Mouse (Mus musculus) stomach, embryonic 16.5 days (tissue): ENCODE results near the gene Gm14226. TPM values are rescaled to one million over a fixed set of nuclear protein-coding genes. Genes with fewer than 3 reads are reported as not detected.
"Not testable (repeated sequence)": the region's sequence is repeated elsewhere in the genome, so short reads cannot be mapped to it uniquely, and the experiment has no call there.

Experiments
- ATAC-seq: fragments of 200-750 bp; cut with Nextera tagmentation; 2 replicates; pipeline ENCODE4 v1.8.0; 2017; ENCODE audit warnings: moderate number of reproducible peaks, moderate TSS enrichment; ENCODE audit not compliant: insufficient read depth, low FRiP score
- H3K27ac ChIP-seq: fragments of 300-500 bp; sonication (generic); 2 replicates; pipeline ENCODE4 v1.5.1; 2014; ENCODE audit warnings: low read length
- H3K27me3 ChIP-seq: fragments of 300-500 bp; sonication (generic); 2 replicates; pipeline ENCODE4 v1.6.1; 2014; ENCODE audit warnings: low read length, control low read depth, mixed read lengths; ENCODE audit not compliant: control insufficient read depth, insufficient read depth
- H3K36me3 ChIP-seq: fragments of 300-500 bp; sonication (generic); 2 replicates; pipeline ENCODE4 v1.6.1; 2014; ENCODE audit warnings: low read length; ENCODE audit not compliant: control insufficient read depth, insufficient read depth
- H3K4me1 ChIP-seq: fragments of 300-500 bp; sonication (generic); 2 replicates; pipeline ENCODE4 v1.6.1; 2014; ENCODE audit warnings: low read length, control low read depth, mixed read lengths; ENCODE audit not compliant: control insufficient read depth, insufficient read depth
- H3K4me2 ChIP-seq: fragments of 300-500 bp; sonication (generic); 2 replicates; pipeline ENCODE4 v1.6.1; 2014; ENCODE audit warnings: low read depth, low read length, mixed read lengths
- H3K4me3 ChIP-seq: fragments of 300-500 bp; sonication (generic); replicated peaks from 2 replicates; pipeline ENCODE4 v1.5.1; 2014; ENCODE audit warnings: mild to moderate bottlenecking, low read length
- H3K9ac ChIP-seq: fragments of 300-500 bp; sonication (generic); 2 replicates; pipeline ENCODE4 v1.6.1; 2014; ENCODE audit warnings: low read length
- H3K9me3 ChIP-seq: fragments of 300-500 bp; sonication (generic); replicated peaks from 2 replicates; pipeline ENCODE4 v1.6.1; 2016; ENCODE audit warnings: low read length, control low read depth; ENCODE audit not compliant: control insufficient read depth
- WGBS: fragments of 180-500 bp; shearing (Covaris S2); extraction: QIAGEN DNeasy Blood & Tissue Kit; methylation state at CpG from one replicate; pipeline ENCODE4 v1.1.7; 2014; 5-methylcytosine and 5-hydroxymethylcytosine counted together
- polyA plus RNA-seq: library from polyadenylated mRNA; unstranded; fragments of >200 nt; fragmentation: Nextera tagmentation; extraction: Ambion mirVana; gene quantifications from 2 replicates; pipeline ENCODE4 v1.2.1, GENCODE M21; 2015

Gene Gm14226
- polyA plus RNA-seq, 1 experiment from 2014 or later, result 2.4 TPM

DNA sequence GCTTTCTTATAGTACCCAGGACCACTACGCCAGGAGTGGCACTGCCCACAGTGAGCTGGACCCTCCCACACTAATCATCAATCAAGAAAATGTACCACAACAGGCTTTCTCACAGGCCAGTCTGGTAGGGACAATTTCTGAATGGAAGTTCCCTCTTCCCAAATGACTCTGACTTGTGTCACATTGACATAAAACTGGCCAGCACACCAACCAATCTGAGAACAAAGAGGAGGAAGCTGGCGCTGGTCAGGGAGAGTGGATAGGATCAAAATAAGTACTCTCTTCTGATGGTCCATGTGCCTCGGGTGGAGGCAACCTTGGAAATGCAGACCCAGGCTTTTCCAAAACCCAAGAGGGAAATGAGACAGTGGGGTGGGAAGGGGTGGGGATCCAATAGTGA, 26.5 kb downstream of the Gm14226 start:
- H3K9me3 ChIP-seq, result no peaks in the 10 kb centered on the region
- no peak overlapping the region for H3K4me3 ChIP-seq
- no peak overlapping the region for H3K27ac ChIP-seq
- H3K27me3 ChIP-seq, result no peaks in the 10 kb centered on the region
- H3K4me1 ChIP-seq, result no peaks in the 10 kb centered on the region
- H3K36me3 ChIP-seq, result no peaks in the 10 kb centered on the region
- 74% methylated on average over 3 of the region's 3 CpGs for WGBS
- no peak overlapping the region for H3K9ac ChIP-seq
- no peak overlapping the region for H3K4me2 ChIP-seq
- ATAC-seq, result no peak

DNA sequence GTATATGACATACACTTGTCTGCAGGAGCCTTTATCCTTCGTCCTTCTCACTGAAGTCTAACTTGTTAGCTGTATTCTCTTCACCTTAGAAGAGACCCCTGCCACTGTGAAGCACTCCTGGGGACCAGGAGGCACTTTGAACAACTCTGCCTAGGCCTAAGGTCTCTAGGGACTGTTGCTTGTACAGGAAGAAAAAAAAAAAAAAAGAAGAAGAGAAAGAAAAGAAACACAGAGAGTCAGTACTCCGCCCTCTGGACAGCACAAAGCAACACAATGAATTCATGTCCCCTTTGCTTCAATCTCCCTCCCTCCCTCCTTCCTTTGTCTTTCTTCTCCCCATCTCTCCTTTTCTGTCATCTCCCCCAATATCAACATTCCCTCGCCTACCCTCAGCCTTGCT, 27.0 kb downstream of the Gm14226 start:
- no peaks in the 10 kb centered on the region for H3K36me3 ChIP-seq
- H3K4me1 ChIP-seq, result peaks cover 2% of the 10 kb centered on the region
- no peak overlapping the region for H3K9ac ChIP-seq
- H3K27ac ChIP-seq, result no peak overlapping the region
- no peaks in the 10 kb centered on the region for H3K27me3 ChIP-seq
- no peak for ATAC-seq
- H3K9me3 ChIP-seq, result no peaks in the 10 kb centered on the region
- 59% methylated on average over 3 of the region's 3 CpGs for WGBS
- no peak overlapping the region for H3K4me2 ChIP-seq
- H3K4me3 ChIP-seq, result no peak overlapping the region

DNA sequence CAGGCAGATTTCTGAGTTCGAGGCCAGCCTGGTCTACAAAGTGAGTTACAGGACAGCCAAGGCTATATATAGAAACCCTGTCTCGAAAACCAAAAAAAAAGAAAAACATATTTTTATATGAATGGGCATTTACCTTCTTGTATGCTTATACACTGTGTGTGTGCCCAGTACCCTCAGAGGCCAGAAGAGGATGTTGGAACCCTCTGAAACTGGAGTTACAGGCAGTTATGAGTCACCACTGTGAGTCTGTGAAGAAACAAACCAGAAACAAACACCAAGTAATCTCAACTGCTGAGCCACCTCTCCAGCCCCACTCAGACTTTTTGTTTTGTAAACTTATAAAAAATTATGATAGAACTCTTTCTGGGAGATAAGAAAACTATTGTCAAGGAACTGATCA, 28.7 kb downstream of the Gm14226 start:
- Histone ChIP-seq H3K9me3 (no peaks in the 10 kb centered on the region), H3K4me1 (peaks cover 12% of the 10 kb centered on the region), H3K27me3 (no peaks in the 10 kb centered on the region), H3K36me3 (no peaks in the 10 kb centered on the region), H3K4me3 (no peak overlapping the region), H3K9ac (no peak overlapping the region), H3K4me2 (no peak overlapping the region), H3K27ac (no peak overlapping the region)
- no peak for ATAC-seq
- 70% methylated on average over 2 of the region's 2 CpGs for WGBS

DNA sequence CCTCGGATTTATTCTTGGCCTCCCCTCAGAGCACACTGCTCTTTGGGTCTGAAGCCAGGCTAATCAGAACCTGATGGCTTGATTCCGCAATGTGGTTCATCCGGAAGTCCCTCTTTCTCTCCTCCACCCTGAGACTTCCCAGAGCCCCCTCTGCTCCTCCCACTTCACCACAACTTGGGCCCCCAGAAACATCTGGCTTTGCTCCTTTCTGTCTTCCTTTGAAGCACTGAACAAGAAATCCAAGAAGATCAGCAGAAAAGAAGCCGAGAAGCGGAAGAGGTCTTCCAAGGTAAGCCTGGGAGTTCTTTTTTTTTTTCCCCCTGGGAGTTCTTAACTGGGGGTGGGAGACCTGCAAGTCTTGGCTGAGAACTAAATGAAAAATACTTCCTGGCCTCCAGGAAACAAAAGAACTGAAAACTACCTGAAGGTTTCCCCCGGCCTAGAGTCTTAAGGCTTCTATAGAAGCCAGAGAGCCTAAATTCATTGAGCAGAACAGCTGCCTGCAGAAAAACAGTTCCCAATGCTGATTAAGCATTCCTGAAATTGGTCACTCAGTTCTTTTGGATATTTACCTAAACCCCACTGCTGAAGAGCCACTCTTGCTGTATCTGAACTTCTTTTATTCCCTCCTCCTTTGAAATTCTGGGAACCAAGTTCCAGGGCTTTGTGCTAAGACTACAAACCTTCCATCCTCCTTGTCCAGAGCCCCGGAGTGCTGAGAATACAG, 29.5 kb downstream of the Gm14226 start:
- no peak overlapping the region for H3K4me3 ChIP-seq
- no peak for ATAC-seq

DNA sequence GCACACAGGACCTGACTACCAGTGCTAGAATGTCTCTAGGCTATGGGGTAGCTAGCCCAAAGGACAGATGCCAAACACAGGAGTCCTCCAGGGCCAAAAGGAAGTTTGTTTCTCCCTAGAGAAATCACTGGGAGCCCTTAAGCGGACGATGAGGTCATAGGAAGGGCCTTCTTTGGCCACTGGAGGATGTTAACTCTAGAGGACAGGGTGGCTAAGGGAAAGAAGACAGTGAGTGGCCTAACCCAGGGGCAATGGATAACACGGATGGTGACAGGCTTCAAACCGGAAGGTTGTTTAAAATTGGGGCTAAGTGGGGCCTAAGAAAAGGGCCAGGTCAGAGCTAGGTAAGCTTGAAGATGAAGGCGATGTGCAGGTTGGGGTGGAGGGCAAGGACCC, 32.0 kb downstream of the Gm14226 start:
- H3K9ac ChIP-seq, result peak overlapping the region; percentile 75
- 20% methylated on average over 5 of the region's 5 CpGs for WGBS
- ATAC-seq, result 0 out of 2 replicates have a peak, but pooled peaks have one; percentile 2

More for the DNA sequence above, 29.5 kb downstream of the Gm14226 start:
- Histone ChIP-seq H3K9ac (peak overlapping the region; percentile 18; the same call in 1 of the 2 replicates), H3K27ac (0 out of 2 replicates have a peak overlapping the region, but pooled peaks have one; percentile 6), H3K27me3 (no peaks in the 10 kb centered on the region), H3K9me3 (no peaks in the 10 kb centered on the region), H3K4me1 (peaks cover 14% of the 10 kb centered on the region), H3K4me2 (no peak overlapping the region), H3K36me3 (no peaks in the 10 kb centered on the region)
- 52% methylated on average over 7 of the region's 7 CpGs for WGBS

DNA sequence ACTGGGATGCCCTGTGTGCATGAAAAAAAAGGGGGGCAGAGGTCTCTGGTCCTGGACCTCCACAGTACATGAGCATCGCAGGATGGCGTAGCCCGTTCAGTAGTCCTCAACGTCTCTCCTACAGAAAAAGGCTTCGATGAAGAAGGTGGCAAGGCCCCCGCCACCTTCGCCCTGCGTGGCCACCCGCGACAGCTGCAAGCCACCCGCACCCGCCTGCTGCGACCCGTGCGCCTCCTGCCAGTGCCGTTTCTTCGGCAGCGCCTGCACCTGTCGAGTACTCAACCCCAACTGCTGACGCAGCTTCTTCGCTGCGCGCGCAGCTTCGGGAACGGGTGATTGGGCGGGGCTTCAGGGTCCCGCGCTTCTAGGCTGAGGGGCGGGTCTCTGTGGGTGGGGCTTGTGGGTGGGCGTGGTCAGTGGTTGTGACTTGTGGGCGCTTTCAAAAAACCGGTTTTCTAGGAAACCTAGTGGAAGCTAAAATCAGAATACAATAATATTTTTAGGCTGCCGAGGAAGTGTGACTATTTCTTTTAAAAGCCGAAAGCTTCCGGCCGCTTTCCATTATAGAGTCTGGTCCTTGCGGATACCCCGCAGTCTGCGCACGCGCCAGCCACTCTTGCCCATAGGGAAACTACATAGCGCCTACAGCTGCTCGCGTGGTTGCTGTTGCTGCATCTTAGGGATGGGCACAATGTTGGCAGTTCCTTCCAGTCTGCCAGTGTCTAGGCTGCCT, 32.6 kb downstream of the Gm14226 start:
- H3K4me3 ChIP-seq, result peak overlapping the region; percentile 54
- H3K4me2 ChIP-seq, result peak overlapping the region; percentile 92
- peak overlapping the region; percentile 90 for H3K27ac ChIP-seq
- peak; percentile 97 for ATAC-seq
- H3K27me3 ChIP-seq, result no peaks in the 10 kb centered on the region
- peaks cover 14% of the 10 kb centered on the region for H3K4me1 ChIP-seq
- under 1% methylated on average over 45 of the region's 45 CpGs for WGBS
- H3K36me3 ChIP-seq, result no peaks in the 10 kb centered on the region
- H3K9me3 ChIP-seq, result no peaks in the 10 kb centered on the region
- peak overlapping the region; percentile 75 for H3K9ac ChIP-seq

More for the DNA sequence above, 32.0 kb downstream of the Gm14226 start:
- H3K4me1 ChIP-seq, result peaks cover 14% of the 10 kb centered on the region
- H3K27me3 ChIP-seq, result no peaks in the 10 kb centered on the region
- H3K4me3 ChIP-seq, result peak overlapping the region; percentile 54
- H3K36me3 ChIP-seq, result no peaks in the 10 kb centered on the region
- peak overlapping the region; percentile 26; the same call in 1 of the 2 replicates for H3K27ac ChIP-seq
- peak overlapping the region; percentile 92 for H3K4me2 ChIP-seq
- H3K9me3 ChIP-seq, result no peaks in the 10 kb centered on the region

DNA sequence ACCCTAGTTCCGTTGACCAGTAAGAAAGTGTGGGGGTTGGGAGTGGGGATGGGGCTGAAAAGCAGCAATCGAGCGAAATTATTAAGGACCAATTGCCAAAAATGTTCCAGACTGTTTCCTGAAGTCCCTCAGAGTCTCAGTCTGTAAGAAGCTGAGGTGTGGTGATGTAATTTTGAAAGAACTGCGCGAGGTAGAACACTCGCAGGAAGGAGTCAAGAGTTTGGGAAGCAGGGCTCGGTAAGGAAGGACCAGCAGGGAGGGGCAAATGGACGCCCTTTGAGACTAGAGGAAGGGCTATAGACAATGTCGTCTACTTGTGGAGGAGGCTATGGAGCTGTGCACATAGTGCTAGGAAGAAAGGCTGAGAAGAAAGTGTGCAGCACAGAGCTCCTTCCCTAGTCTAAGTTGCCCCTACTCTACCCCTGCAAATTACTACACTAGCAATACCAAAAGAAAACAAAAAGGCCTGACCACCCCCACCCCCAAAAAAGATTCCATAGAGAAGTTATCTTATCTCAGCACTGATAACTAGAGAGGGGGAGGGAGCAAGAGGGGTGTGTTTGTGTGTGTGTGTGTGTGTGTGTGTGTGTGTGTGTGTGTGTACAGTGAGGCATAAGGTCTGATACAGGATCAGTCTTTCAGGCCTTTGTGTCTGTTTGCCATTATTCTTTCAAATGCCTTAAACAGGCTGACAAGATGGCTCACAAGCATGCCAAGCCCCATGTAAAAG, 33.7 kb downstream of the Gm14226 start:
- H3K27ac ChIP-seq, result peak overlapping the region; percentile 90
- H3K4me3 ChIP-seq, result peak overlapping the region; percentile 54
- H3K27me3 ChIP-seq, result no peaks in the 10 kb centered on the region
- H3K36me3 ChIP-seq, result no peaks in the 10 kb centered on the region
- H3K4me1 ChIP-seq, result peaks cover 14% of the 10 kb centered on the region
- 15% methylated on average over 9 of the region's 9 CpGs for WGBS
- no peaks in the 10 kb centered on the region for H3K9me3 ChIP-seq
- peak overlapping the region; percentile 92 for H3K4me2 ChIP-seq
- H3K9ac ChIP-seq, result peak overlapping the region; percentile 73
- ATAC-seq, result no peak

DNA sequence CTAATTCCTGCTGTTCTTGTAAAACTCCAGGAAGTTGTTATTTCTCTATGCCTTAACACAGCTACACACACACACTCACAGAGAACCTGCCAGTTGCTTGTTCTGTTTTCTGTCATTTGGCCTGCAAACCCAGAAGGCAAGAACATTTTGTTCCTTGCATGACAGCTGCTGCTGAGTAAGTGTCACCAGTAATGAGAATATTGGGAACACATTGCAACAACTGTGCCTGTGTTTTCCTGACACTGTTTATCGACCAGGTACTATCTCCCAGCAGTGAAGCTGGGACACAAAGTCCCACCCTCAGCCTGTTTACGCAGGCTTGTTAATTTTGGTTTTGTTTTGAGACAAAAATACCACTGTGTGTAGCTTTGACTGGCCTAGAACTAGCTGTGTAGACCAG, 34.6 kb downstream of the Gm14226 start:
- no peak for ATAC-seq
- Histone ChIP-seq H3K9ac (no peak overlapping the region), H3K4me2 (no peak overlapping the region), H3K36me3 (no peaks in the 10 kb centered on the region), H3K27me3 (no peaks in the 10 kb centered on the region), H3K27ac (no peak overlapping the region), H3K4me3 (no peak overlapping the region), H3K9me3 (no peaks in the 10 kb centered on the region), H3K4me1 (peaks cover 14% of the 10 kb centered on the region)
- 76% methylated on average over 2 of the region's 2 CpGs for WGBS

DNA sequence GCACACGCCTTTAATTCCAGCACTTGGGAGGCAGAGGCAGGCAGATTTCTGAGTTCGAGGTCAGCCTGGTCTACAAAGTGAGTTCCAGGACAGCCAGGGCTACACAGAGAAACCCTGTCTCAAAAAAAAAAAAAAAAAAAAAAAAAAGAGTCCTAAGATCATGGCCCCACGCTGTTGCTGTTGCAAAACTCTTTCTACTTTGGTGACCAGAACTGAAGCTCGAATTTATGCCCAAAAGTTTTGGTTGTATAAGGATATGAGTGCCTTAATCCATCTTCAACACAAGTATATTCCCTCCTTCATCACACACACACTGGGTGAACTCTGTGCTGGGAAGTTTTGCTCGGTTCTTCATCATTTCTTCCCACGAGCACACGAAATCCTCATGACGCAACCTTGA, 35.4 kb downstream of the Gm14226 start:
- peaks cover 14% of the 10 kb centered on the region for H3K4me1 ChIP-seq
- 91% methylated on average over 8 of the region's 8 CpGs for WGBS
- ATAC-seq, H3K27ac ChIP-seq, H3K27me3 ChIP-seq, H3K9ac ChIP-seq, H3K9me3 ChIP-seq, H3K4me2 ChIP-seq, H3K36me3 ChIP-seq, H3K4me3 ChIP-seq: not testable (repeated sequence)
